Mouse (Mus musculus): Measurements from ENCODE around the gene Sgsm2. TPM values are rescaled to one million over a fixed set of nuclear protein-coding genes. Genes with fewer than 3 reads are reported as not detected.
A peak's percentile ranks its signal among the peaks of the same experiment; 100 is the strongest.

The Sgsm2 gene
- polyA plus RNA-seq, 1 experiment from 2014 or later: 23.7 TPM

DNA sequence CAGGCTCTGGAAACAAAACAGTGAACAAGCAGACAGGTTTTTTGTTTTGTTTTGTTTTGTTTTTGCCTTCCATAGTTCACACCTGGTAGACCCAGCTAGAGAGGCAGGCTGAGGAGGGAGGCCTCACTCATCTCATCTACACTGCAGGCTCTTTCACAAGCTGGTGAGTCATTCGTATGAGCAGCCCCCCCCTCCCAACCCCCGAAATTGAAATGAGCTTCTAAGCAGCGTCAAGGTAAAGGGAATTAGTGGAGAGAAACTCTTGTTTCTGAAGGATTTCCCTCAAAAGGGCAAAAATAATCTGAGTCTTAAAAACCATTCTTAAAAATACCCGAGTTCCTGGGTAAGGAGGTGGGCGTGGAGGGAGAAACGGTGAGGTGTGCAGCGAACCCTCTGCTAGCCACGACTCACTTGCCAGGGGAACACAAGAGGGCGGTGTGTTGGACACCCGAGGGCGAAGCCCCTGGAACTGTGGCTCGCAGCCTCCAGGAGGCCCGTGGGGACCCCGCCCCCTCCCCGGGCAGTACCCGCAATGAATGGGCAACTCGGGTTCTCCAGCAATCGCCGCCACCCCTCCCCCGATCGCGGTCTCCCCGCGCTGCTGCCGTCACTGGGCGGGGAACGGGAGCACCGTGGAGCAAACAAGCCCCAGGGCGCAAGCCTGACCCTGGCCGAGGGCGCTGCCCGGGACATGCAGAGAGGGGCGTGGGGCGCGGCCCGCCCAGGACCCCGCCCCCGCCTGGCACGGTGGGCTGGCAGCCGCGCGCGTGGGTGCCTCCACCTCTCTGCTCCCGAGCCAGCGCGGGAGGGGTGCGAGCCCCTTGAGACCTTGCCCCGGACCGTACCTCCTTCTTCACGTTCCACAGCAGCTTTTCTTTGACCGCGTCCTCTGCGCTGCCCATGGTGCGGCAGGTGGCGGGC lies 620 bp downstream of the Sgsm2 start:
- peak overlapping the region; percentile 95 for H3K4me3 ChIP-seq (replicated peaks; ENCODE audit: low read length)
- ATAC-seq (ENCODE audit: low FRiP score) (peak; percentile 59), DNase-seq (ENCODE audit: low spot score) (peak; percentile 53)
- H3K4me1 ChIP-seq (replicated peaks; ENCODE audit: control insufficient read depth, insufficient read depth, low read length): peaks cover 15% of the 10 kb centered on the region; the same call in 1 of the 2 replicates
- H3K4me2 ChIP-seq (replicated peaks): peak overlapping the region; percentile 88
- H3K27me3 ChIP-seq (ENCODE audit: control insufficient read depth, insufficient read depth, low read length): no peaks in the 10 kb centered on the region
- H3K9ac ChIP-seq: peak overlapping the region; percentile 91
- under 1% methylated on average over 51 of the region's 55 CpGs for WGBS
- H3K9me3 ChIP-seq (ENCODE audit: control insufficient read depth, low read length): no peaks in the 10 kb centered on the region
- H3K36me3 ChIP-seq (replicated peaks; ENCODE audit: control insufficient read depth, insufficient read depth): peaks cover 23% of the 10 kb centered on the region
- H3K27ac ChIP-seq: peak overlapping the region; percentile 93

DNA sequence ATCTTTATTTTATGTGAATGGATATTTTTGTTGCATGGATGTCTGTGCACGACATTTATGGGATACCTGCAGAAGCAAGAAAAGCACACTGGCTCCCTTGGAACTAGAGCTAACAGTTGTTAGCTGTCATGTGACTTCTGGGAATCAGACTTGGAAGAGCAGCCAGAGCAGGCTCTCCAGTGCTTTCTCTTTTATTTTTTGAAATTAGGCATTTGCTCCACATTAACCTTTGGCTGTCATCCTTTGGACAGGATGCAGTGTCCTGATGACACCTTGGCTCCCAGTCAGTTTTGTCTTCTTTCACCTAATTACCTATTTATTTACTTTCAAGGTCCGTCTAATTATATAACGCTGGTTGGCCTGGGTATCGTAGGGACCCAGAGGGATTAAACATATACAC lies 2.2 kb downstream of the Sgsm2 start:
- H3K27me3 ChIP-seq (ENCODE audit: control insufficient read depth, insufficient read depth, low read length): no peaks in the 10 kb centered on the region
- H3K36me3 ChIP-seq (replicated peaks; ENCODE audit: control insufficient read depth, insufficient read depth): 0 out of 2 replicates have a peak, but pooled peaks cover 7% of the 10 kb centered on the region
- no peak overlapping the region for H3K9ac ChIP-seq
- H3K4me3 ChIP-seq (replicated peaks; ENCODE audit: low read length): no peak overlapping the region
- DNase-seq (ENCODE audit: low spot score): no peak
- no peak overlapping the region for H3K4me2 ChIP-seq (replicated peaks)
- H3K27ac ChIP-seq: no peak overlapping the region
- WGBS: 82% methylated on average over 4 of the region's 4 CpGs
- H3K4me1 ChIP-seq (replicated peaks; ENCODE audit: control insufficient read depth, insufficient read depth, low read length): peaks cover 15% of the 10 kb centered on the region; the same call in 1 of the 2 replicates
- ATAC-seq (ENCODE audit: low FRiP score): no peak
- no peaks in the 10 kb centered on the region for H3K9me3 ChIP-seq (ENCODE audit: control insufficient read depth, low read length)

DNA sequence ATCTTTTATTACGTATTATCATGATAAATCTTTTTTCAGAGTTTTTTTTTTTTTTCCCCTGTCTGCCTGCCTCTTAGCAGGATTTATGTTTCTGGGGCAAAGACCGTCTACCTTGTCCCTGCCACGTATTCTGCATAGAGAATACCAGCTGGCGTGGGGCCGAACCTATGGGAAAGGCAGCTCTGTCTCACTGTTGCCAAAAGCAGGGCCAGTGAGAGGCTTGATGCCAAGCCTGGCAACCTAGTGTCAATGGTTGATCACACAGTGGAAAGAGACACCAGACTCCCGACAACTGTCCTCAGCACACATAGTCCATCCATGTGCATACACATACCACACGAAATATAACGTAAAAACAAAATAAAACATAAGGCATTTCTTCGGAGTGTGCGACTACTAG lies 13.8 kb downstream of the Sgsm2 start:
- no peak for DNase-seq (ENCODE audit: low spot score)
- WGBS: 87% methylated on average over 10 of the region's 10 CpGs
- no peak overlapping the region for H3K4me2 ChIP-seq (replicated peaks)
- H3K9me3 ChIP-seq (ENCODE audit: control insufficient read depth, low read length): no peaks in the 10 kb centered on the region
- H3K36me3 ChIP-seq (replicated peaks; ENCODE audit: control insufficient read depth, insufficient read depth): peaks cover 6% of the 10 kb centered on the region
- no peak for ATAC-seq (ENCODE audit: low FRiP score)
- 0 out of 2 replicates have a peak, but pooled peaks cover 4% of the 10 kb centered on the region for H3K4me1 ChIP-seq (replicated peaks; ENCODE audit: control insufficient read depth, insufficient read depth, low read length)
- H3K27me3 ChIP-seq (ENCODE audit: control insufficient read depth, insufficient read depth, low read length): no peaks in the 10 kb centered on the region
- no peak overlapping the region for H3K27ac ChIP-seq
- no peak overlapping the region for H3K9ac ChIP-seq
- H3K4me3 ChIP-seq (replicated peaks; ENCODE audit: low read length): no peak overlapping the region

DNA sequence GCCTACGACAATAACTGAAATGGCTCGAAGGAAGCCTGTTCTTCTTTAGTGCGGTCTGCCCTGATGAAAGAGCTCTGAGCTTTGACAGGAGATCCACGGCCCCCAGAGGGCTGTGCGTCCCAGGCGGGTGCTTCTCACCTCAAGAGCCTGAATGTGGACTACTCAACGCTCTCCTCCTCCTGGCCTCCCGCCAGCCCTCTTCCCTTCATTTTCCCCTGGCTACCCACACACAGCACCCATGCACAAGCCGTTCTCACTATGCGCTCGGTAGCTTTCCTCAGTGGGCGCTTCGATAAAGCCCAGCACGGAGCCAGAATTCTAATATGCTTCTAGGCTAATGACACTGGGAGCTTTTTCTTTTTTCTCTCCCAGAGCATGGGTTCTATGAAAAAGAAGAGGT lies 14.9 kb downstream of the Sgsm2 start:
- Histone ChIP-seq H3K4me3 (replicated peaks; ENCODE audit: low read length) (no peak overlapping the region), H3K27me3 (ENCODE audit: control insufficient read depth, insufficient read depth, low read length) (no peaks in the 10 kb centered on the region), H3K9ac (peak overlapping the region; percentile 34), H3K9me3 (ENCODE audit: control insufficient read depth, low read length) (no peaks in the 10 kb centered on the region), H3K36me3 (replicated peaks; ENCODE audit: control insufficient read depth, insufficient read depth) (peaks cover 6% of the 10 kb centered on the region), H3K4me1 (replicated peaks; ENCODE audit: control insufficient read depth, insufficient read depth, low read length) (peaks cover 7% of the 10 kb centered on the region; the same call in 1 of the 2 replicates), H3K4me2 (replicated peaks) (no peak overlapping the region), H3K27ac (peak overlapping the region; percentile 4; the same call in 1 of the 2 replicates)
- DNase-seq (ENCODE audit: low spot score) (no peak), ATAC-seq (ENCODE audit: low FRiP score) (no peak)
- 51% methylated on average over 14 of the region's 14 CpGs for WGBS

DNA sequence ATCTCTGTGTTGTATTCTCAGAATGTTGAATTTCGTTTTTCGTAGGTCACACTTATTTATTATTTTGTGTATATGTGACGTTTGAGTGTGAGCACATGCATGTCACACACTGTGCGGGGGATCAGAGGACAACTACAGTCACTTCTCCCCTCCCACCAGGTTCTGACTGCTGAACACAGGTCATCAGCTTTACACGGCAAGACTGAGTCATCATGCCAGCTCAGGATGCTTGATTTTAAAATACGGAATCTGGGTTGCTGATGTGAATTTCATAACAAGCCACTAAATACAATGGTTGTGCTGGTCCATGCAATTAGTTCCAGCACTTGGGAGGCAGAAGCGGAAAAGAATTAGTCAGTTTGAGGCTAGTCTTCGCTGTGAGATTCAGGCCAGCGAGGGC lies 15.9 kb downstream of the Sgsm2 start:
- Histone ChIP-seq H3K36me3 (replicated peaks; ENCODE audit: control insufficient read depth, insufficient read depth) (peaks cover 6% of the 10 kb centered on the region), H3K27me3 (ENCODE audit: control insufficient read depth, insufficient read depth, low read length) (no peaks in the 10 kb centered on the region), H3K9ac (no peak overlapping the region), H3K9me3 (ENCODE audit: control insufficient read depth, low read length) (no peaks in the 10 kb centered on the region), H3K4me3 (replicated peaks; ENCODE audit: low read length) (no peak overlapping the region), H3K4me1 (replicated peaks; ENCODE audit: control insufficient read depth, insufficient read depth, low read length) (peaks cover 16% of the 10 kb centered on the region), H3K27ac (no peak overlapping the region), H3K4me2 (replicated peaks) (no peak overlapping the region)
- ATAC-seq (ENCODE audit: low FRiP score): no peak
- DNase-seq (ENCODE audit: low spot score): no peak
- WGBS: 85% methylated on average over 9 of the region's 9 CpGs

DNA sequence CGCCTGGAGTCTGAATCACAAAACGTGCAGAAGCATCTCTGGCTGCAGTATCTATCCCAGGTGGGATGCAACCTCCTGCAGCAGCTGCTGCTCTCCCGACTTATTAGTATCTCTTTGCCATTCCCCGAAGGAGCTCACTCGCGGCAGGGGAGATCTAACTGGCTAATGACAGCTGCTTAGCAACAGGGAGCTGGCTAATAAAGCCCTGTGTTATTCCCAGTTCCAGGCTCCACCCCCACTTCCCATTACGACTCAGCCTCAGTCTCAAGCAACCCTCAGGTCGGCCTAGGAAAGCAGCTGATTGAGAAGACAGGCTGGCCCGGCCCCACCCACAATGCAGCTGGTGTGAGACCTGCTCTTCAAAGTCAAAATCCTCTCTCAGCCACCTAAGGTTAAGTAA lies 20.1 kb downstream of the Sgsm2 start:
- Histone ChIP-seq H3K4me3 (replicated peaks; ENCODE audit: low read length) (no peak overlapping the region), H3K36me3 (replicated peaks; ENCODE audit: control insufficient read depth, insufficient read depth) (no peaks in the 10 kb centered on the region; the same call in 1 of the 2 replicates)

DNA sequence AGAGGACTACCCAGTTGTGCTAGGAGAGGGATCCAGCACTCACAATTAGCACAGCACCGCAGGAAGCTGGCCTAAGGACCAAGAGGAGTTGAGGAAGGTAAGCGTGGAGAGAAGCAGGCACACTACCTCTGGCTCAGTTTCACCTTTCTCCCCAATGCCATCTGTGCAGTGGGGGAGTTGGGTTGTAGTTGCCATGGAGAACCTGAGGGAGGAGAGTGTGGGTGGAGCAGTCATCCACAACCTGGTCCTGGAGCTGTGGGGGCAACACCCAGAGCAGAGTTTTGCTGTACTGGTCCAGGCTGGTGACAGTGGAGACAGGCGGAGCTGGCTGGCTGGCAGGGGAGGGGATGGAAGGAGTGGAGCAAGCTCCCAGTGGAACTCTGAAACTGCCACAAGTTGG lies 22.2 kb downstream of the Sgsm2 start:
- ATAC-seq (ENCODE audit: low FRiP score): no peak
- Histone ChIP-seq H3K9me3 (ENCODE audit: control insufficient read depth, low read length) (no peaks in the 10 kb centered on the region), H3K4me1 (replicated peaks; ENCODE audit: control insufficient read depth, insufficient read depth, low read length) (peaks cover 37% of the 10 kb centered on the region), H3K36me3 (replicated peaks; ENCODE audit: control insufficient read depth, insufficient read depth) (no peaks in the 10 kb centered on the region), H3K9ac (no peak overlapping the region), H3K4me3 (replicated peaks; ENCODE audit: low read length) (no peak overlapping the region), H3K4me2 (replicated peaks) (no peak overlapping the region), H3K27ac (no peak overlapping the region), H3K27me3 (ENCODE audit: control insufficient read depth, insufficient read depth, low read length) (no peaks in the 10 kb centered on the region)
- DNase-seq (ENCODE audit: low spot score): no peak
- 71% methylated on average over 3 of the region's 3 CpGs for WGBS

More for the DNA sequence above, 20.1 kb downstream of the Sgsm2 start:
- Histone ChIP-seq H3K27me3 (ENCODE audit: control insufficient read depth, insufficient read depth, low read length) (no peaks in the 10 kb centered on the region), H3K9me3 (ENCODE audit: control insufficient read depth, low read length) (no peaks in the 10 kb centered on the region), H3K4me2 (replicated peaks) (peak overlapping the region; percentile 41), H3K27ac (peak overlapping the region; percentile 53), H3K4me1 (replicated peaks; ENCODE audit: control insufficient read depth, insufficient read depth, low read length) (peaks cover 17% of the 10 kb centered on the region), H3K9ac (peak overlapping the region; percentile 1; the same call in 1 of the 2 replicates)
- ATAC-seq (ENCODE audit: low FRiP score): peak; percentile 89
- DNase-seq (ENCODE audit: low spot score): peak; percentile 77
- 1% methylated on average over 9 of the region's 9 CpGs for WGBS

DNA sequence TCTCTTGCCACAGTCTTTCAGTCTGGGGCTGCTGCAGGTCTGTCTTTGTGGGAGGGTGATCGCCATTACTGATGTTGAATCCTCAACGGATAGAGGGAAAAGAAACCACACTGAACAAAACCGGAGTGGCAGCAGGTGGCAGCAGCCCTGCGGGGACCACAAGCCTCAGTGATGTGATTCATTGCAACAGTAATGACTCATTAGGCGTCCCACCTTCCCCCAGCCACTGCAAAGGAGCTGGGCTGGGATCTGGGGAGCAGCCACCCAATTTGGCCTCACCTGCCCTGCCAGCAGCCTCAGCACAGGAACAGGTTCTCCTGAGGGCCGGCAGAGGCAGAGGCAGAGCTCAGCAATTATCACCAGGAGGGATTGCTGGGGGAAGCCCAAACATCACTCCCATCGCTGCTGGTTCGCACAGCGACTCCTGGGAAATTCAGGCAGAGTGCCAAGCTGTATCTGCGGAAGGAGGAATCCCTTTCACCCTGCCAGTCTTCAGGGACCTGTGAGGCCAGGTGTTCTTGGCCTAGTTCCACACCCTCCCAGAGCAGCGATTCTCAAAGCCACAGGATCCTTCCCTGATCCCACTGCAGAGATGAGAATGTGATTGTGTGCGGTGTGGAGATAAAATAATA lies 25.8 kb downstream of the Sgsm2 start:
- H3K27ac ChIP-seq: peak overlapping the region; percentile 76
- peak overlapping the region; percentile 42 for H3K9ac ChIP-seq
- 0 out of 2 replicates have a peak overlapping the region, but pooled peaks have one; percentile 4 for H3K4me2 ChIP-seq (replicated peaks)
- H3K4me1 ChIP-seq (replicated peaks; ENCODE audit: control insufficient read depth, insufficient read depth, low read length): peaks cover 30% of the 10 kb centered on the region
- WGBS: 18% methylated on average over 12 of the region's 12 CpGs
- H3K9me3 ChIP-seq (ENCODE audit: control insufficient read depth, low read length): no peaks in the 10 kb centered on the region
- DNase-seq (ENCODE audit: low spot score) (peak; percentile 38), ATAC-seq (ENCODE audit: low FRiP score) (0 out of 2 replicates have a peak, but pooled peaks have one; percentile 7)
- no peaks in the 10 kb centered on the region for H3K27me3 ChIP-seq (ENCODE audit: control insufficient read depth, insufficient read depth, low read length)
- H3K36me3 ChIP-seq (replicated peaks; ENCODE audit: control insufficient read depth, insufficient read depth): peaks cover 25% of the 10 kb centered on the region
- H3K4me3 ChIP-seq (replicated peaks; ENCODE audit: low read length): no peak overlapping the region

DNA sequence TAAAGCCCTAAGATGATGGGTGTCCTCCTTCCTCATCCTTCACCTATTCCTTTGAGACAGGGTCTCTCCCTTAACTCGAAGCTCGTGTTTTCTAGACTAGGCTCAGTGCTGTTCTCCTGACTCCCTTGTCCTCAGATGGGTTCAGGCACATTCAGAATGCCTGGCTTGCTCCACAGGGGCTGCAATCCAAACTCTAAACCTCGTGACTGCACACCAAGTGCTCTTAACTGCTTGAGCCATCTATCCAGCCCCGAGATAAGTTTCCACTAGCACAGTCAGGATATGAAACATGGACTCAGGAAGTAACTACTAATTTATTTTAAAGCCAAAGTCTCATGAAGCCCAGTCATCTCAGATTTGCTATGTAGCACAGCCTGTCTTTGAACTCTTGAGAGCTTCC lies 26.3 kb downstream of the Sgsm2 start:
- Histone ChIP-seq H3K4me1 (replicated peaks; ENCODE audit: control insufficient read depth, insufficient read depth, low read length) (peaks cover 28% of the 10 kb centered on the region), H3K4me2 (replicated peaks) (0 out of 2 replicates have a peak overlapping the region, but pooled peaks have one; percentile 4), H3K9me3 (ENCODE audit: control insufficient read depth, low read length) (no peaks in the 10 kb centered on the region), H3K36me3 (replicated peaks; ENCODE audit: control insufficient read depth, insufficient read depth) (peaks cover 28% of the 10 kb centered on the region), H3K9ac (no peak overlapping the region), H3K27ac (peak overlapping the region; percentile 76), H3K4me3 (replicated peaks; ENCODE audit: low read length) (no peak overlapping the region), H3K27me3 (ENCODE audit: control insufficient read depth, insufficient read depth, low read length) (no peaks in the 10 kb centered on the region)
- no peak for ATAC-seq (ENCODE audit: low FRiP score)
- no peak for DNase-seq (ENCODE audit: low spot score)
- whole genome bisulfite sequencing: 84% methylated on average over 4 of the region's 4 CpGs

Measured in hindbrain, embryonic 14.5 days (tissue).